Mouse (Mus musculus): ENCODE results near the gene Glce. TPM values are rescaled to one million over a fixed set of nuclear protein-coding genes. Genes with fewer than 3 reads are reported as not detected.

Glce gene
- polyA plus RNA-seq, 1 experiment: 17.8 TPM

GRCm38 (mm10) chr9:62025056-62025455, 97.4 kb downstream of the Glce start:
- Histone ChIP-seq H3K4me3 (replicated peaks; ENCODE audit: insufficient read depth, low read depth, low read length) (no peak overlapping the region), H3K27ac (ENCODE audit: insufficient read depth, low read length) (no peak overlapping the region), H3K27me3 (ENCODE audit: control insufficient read depth, insufficient read depth, low read length) (no peaks in the 10 kb centered on the region; the same call in 1 of the 2 replicates), H3K4me1 (ENCODE audit: control insufficient read depth, insufficient read depth, low read length) (no peaks in the 10 kb centered on the region)
- 36% methylated on average over 5 of the region's 5 CpGs for WGBS
- no peak for TF ChIP-seq CTCF (IDR thresholded peaks at IDR 0.05; ENCODE audit: borderline replicate concordance, insufficient read depth, low read depth, low read length)
- no peak for TF ChIP-seq POLR2A (IDR thresholded peaks at IDR 0.05; ENCODE audit: borderline replicate concordance, insufficient read depth, low read length)
- DNase-seq: no peak

- Histone ChIP-seq H3K27ac (ENCODE audit: insufficient read depth, low read length) (no peak overlapping the region), H3K27me3 (ENCODE audit: control insufficient read depth, insufficient read depth, low read length) (no peaks in the 10 kb centered on the region; the same call in 1 of the 2 replicates), H3K4me1 (ENCODE audit: control insufficient read depth, insufficient read depth, low read length) (no peaks in the 10 kb centered on the region), H3K4me3 (replicated peaks; ENCODE audit: insufficient read depth, low read depth, low read length) (no peak overlapping the region)
- no peak for DNase-seq
- 48% methylated on average over 4 of the region's 4 CpGs for WGBS
- TF ChIP-seq POLR2A (IDR thresholded peaks at IDR 0.05; ENCODE audit: borderline replicate concordance, insufficient read depth, low read length) (no peak), CTCF (IDR thresholded peaks at IDR 0.05; ENCODE audit: borderline replicate concordance, insufficient read depth, low read depth, low read length) (no peak)
These were observed 98.6 kb downstream of the Glce start for GRCm38 (mm10) chr9:62023879-62024278.

GRCm38 (mm10) chr9:62022961-62023680, 99.3 kb downstream of the Glce start:
- TF ChIP-seq CTCF (IDR thresholded peaks at IDR 0.05; ENCODE audit: borderline replicate concordance, insufficient read depth, low read depth, low read length) (no peak), POLR2A (IDR thresholded peaks at IDR 0.05; ENCODE audit: borderline replicate concordance, insufficient read depth, low read length) (no peak)
- DNase-seq: no peak
- no peak overlapping the region for H3K27ac ChIP-seq (ENCODE audit: insufficient read depth, low read length)
- no peaks in the 10 kb centered on the region for H3K4me1 ChIP-seq (ENCODE audit: control insufficient read depth, insufficient read depth, low read length)
- 61% methylated on average over 6 of the region's 6 CpGs for WGBS
- no peak overlapping the region for H3K4me3 ChIP-seq (replicated peaks; ENCODE audit: insufficient read depth, low read depth, low read length)
- no peaks in the 10 kb centered on the region; the same call in 1 of the 2 replicates for H3K27me3 ChIP-seq (ENCODE audit: control insufficient read depth, insufficient read depth, low read length)

GRCm38 (mm10) chr9:62021583-62022120, 100.8 kb downstream of the Glce start:
- H3K4me1 ChIP-seq (ENCODE audit: control insufficient read depth, insufficient read depth, low read length): no peaks in the 10 kb centered on the region
- 85% methylated on average over 7 of the region's 7 CpGs for whole genome bisulfite sequencing

GRCm38 (mm10) chr9:62020259-62020658, 102.2 kb downstream of the Glce start:
- 82% methylated on average over 7 of the region's 7 CpGs for WGBS
- no peak overlapping the region for H3K4me3 ChIP-seq (replicated peaks; ENCODE audit: insufficient read depth, low read depth, low read length)
- H3K4me1 ChIP-seq (ENCODE audit: control insufficient read depth, insufficient read depth, low read length): no peaks in the 10 kb centered on the region

More at GRCm38 (mm10) chr9:62021583-62022120, 100.8 kb downstream of the Glce start:
- Histone ChIP-seq H3K4me3 (replicated peaks; ENCODE audit: insufficient read depth, low read depth, low read length) (no peak overlapping the region), H3K27ac (ENCODE audit: insufficient read depth, low read length) (no peak overlapping the region), H3K27me3 (ENCODE audit: control insufficient read depth, insufficient read depth, low read length) (no peaks in the 10 kb centered on the region; the same call in 1 of the 2 replicates)
- TF ChIP-seq POLR2A (IDR thresholded peaks at IDR 0.05; ENCODE audit: borderline replicate concordance, insufficient read depth, low read length): no peak
- no peak for TF ChIP-seq CTCF (IDR thresholded peaks at IDR 0.05; ENCODE audit: borderline replicate concordance, insufficient read depth, low read depth, low read length)
- no peak for DNase-seq

GRCm38 (mm10) chr9:62018229-62019093, 104.0 kb downstream of the Glce start:
- 71% methylated on average over 14 of the region's 14 CpGs for WGBS
- Histone ChIP-seq H3K27ac (ENCODE audit: insufficient read depth, low read length) (no peak overlapping the region), H3K27me3 (ENCODE audit: control insufficient read depth, insufficient read depth, low read length) (no peaks in the 10 kb centered on the region), H3K4me1 (ENCODE audit: control insufficient read depth, insufficient read depth, low read length) (no peaks in the 10 kb centered on the region), H3K4me3 (replicated peaks; ENCODE audit: insufficient read depth, low read depth, low read length) (no peak overlapping the region)
- no peak for DNase-seq
- TF ChIP-seq CTCF (IDR thresholded peaks at IDR 0.05; ENCODE audit: borderline replicate concordance, insufficient read depth, low read depth, low read length) (no peak), POLR2A (IDR thresholded peaks at IDR 0.05; ENCODE audit: borderline replicate concordance, insufficient read depth, low read length) (no peak)

More at GRCm38 (mm10) chr9:62020259-62020658, 102.2 kb downstream of the Glce start:
- Histone ChIP-seq H3K27ac (ENCODE audit: insufficient read depth, low read length) (no peak overlapping the region), H3K27me3 (ENCODE audit: control insufficient read depth, insufficient read depth, low read length) (no peaks in the 10 kb centered on the region; the same call in 1 of the 2 replicates)
- no peak for TF ChIP-seq POLR2A (IDR thresholded peaks at IDR 0.05; ENCODE audit: borderline replicate concordance, insufficient read depth, low read length)
- no peak for TF ChIP-seq CTCF (IDR thresholded peaks at IDR 0.05; ENCODE audit: borderline replicate concordance, insufficient read depth, low read depth, low read length)
- no peak for DNase-seq

GRCm38 (mm10) chr9:62017329-62017728, 105.1 kb downstream of the Glce start:
- Histone ChIP-seq H3K4me3 (replicated peaks; ENCODE audit: insufficient read depth, low read depth, low read length) (no peak overlapping the region), H3K27ac (ENCODE audit: insufficient read depth, low read length) (no peak overlapping the region), H3K4me1 (ENCODE audit: control insufficient read depth, insufficient read depth, low read length) (no peaks in the 10 kb centered on the region), H3K27me3 (ENCODE audit: control insufficient read depth, insufficient read depth, low read length) (no peaks in the 10 kb centered on the region)
- WGBS: 85% methylated on average over 6 of the region's 6 CpGs
- no peak for DNase-seq
- no peak for TF ChIP-seq POLR2A (IDR thresholded peaks at IDR 0.05; ENCODE audit: borderline replicate concordance, insufficient read depth, low read length)
- no peak for TF ChIP-seq CTCF (IDR thresholded peaks at IDR 0.05; ENCODE audit: borderline replicate concordance, insufficient read depth, low read depth, low read length)

Data from cerebellum, adult 2 months (tissue).